Mouse (Mus musculus) small intestine, adult 2 months (tissue): ENCODE data around the gene Krt82. TPM values are rescaled to one million over a fixed set of nuclear protein-coding genes. Genes with fewer than 3 reads are reported as not detected.
A peak's percentile ranks its signal among the peaks of the same experiment; 100 is the strongest.

Experiments
- H3K27ac ChIP-seq: fragments of 200-500 bp; 2 replicates; pipeline ENCODE4 v1.5.1; 2012; ENCODE audit warnings: low read depth, low read length, control low read depth, inconsistent platforms; ENCODE audit not compliant: insufficient read depth
- H3K27me3 ChIP-seq: fragments of 200-500 bp; 2 replicates; pipeline ENCODE4 v1.6.1; 2012; ENCODE audit warnings: mild to moderate bottlenecking, moderate library complexity, low read length, inconsistent platforms; ENCODE audit not compliant: control insufficient read depth, insufficient read depth
- H3K36me3 ChIP-seq: fragments of 200-500 bp; 2 replicates; pipeline ENCODE4 v1.6.1; 2012; ENCODE audit warnings: mild to moderate bottlenecking, low read length, control low read depth, inconsistent platforms; ENCODE audit not compliant: control insufficient read depth, insufficient read depth
- H3K4me1 ChIP-seq: fragments of 200-500 bp; 2 replicates; pipeline ENCODE4 v1.6.1; 2012; ENCODE audit warnings: low read length, inconsistent platforms, mixed read lengths; ENCODE audit not compliant: control insufficient read depth, insufficient read depth, insufficient read length
- H3K4me3 ChIP-seq: fragments of 200-500 bp; 2 replicates; pipeline ENCODE4 v1.5.1; 2012; ENCODE audit warnings: low read depth, mild to moderate bottlenecking, control low read depth, inconsistent platforms, low read length, moderate library complexity
- CTCF ChIP-seq: fragments of 200-500 bp; IDR thresholded peaks from 2 replicates; pipeline ENCODE4 v1.5.1; 2012; ENCODE audit warnings: low read depth, mild to moderate bottlenecking, control low read depth, inconsistent platforms, low read length, moderate library complexity, mixed read lengths; ENCODE audit not compliant: insufficient replicate concordance, insufficient read length; ENCODE audit errors: extremely low read depth
- POLR2A ChIP-seq: fragments of 200-500 bp; IDR thresholded peaks from 2 replicates; pipeline ENCODE4 v1.6.1; 2012; ENCODE audit warnings: low read depth, mild to moderate bottlenecking, control low read depth, inconsistent platforms, low read length, moderate library complexity
- WGBS: fragments of 180-500 bp; shearing (Covaris S2); methylation state at CpG from one replicate; pipeline ENCODE4 v1.1.7; 2018; 5-methylcytosine and 5-hydroxymethylcytosine counted together
- polyA plus RNA-seq: library from polyadenylated mRNA; depleted of rRNA; stranded (reverse); fragments of >200 nt; gene quantifications from 2 replicates; pipeline ENCODE4 v1.2.3, GENCODE M21; 2012; rRNA removed

Krt82 gene
- polyA plus RNA-seq, result not detected in 2 replicates

GRCm38 (mm10) chr15:101550567-101550966 lies at the start of gene Krt82:
TSS of gene Krt82 (minus strand) at chr15:101550667.
- no peak within 1 kb of the TSS for H3K4me3 ChIP-seq
- no peak within 1 kb of the TSS for H3K27ac ChIP-seq
- 80% methylated on average over 7 of the region's 7 CpGs for WGBS
- no peaks in the 10 kb centered on the region for H3K36me3 ChIP-seq
- TF ChIP-seq POLR2A (no peak), CTCF (no peak)
- no peaks in the 10 kb centered on the region for H3K4me1 ChIP-seq
- H3K27me3 ChIP-seq, result peaks cover 9% of the 10 kb centered on the region; the same call in 1 of the 2 replicates

GRCm38 (mm10) chr15:101599123-101599522 lies 48.7 kb upstream of the Krt82 start:
- Histone ChIP-seq H3K27me3 (peaks cover 4% of the 10 kb centered on the region; the same call in 1 of the 2 replicates), H3K27ac (no peak overlapping the region), H3K4me1 (no peaks in the 10 kb centered on the region), H3K36me3 (no peaks in the 10 kb centered on the region), H3K4me3 (no peak overlapping the region)
- 26% methylated on average over 6 of the region's 6 CpGs for WGBS
- no peak for TF ChIP-seq CTCF
- TF ChIP-seq POLR2A, result no peak

- TF ChIP-seq CTCF, result peak; percentile 27; the same call in 1 of the 2 replicates
- TF ChIP-seq POLR2A, result no peak
- WGBS, result 69% methylated on average over 10 of the region's 10 CpGs
- H3K4me1 ChIP-seq, result no peaks in the 10 kb centered on the region
- no peak overlapping the region for H3K4me3 ChIP-seq
- no peaks in the 10 kb centered on the region for H3K36me3 ChIP-seq
- H3K27me3 ChIP-seq, result peaks cover 4% of the 10 kb centered on the region; the same call in 1 of the 2 replicates
- no peak overlapping the region for H3K27ac ChIP-seq
Observed at GRCm38 (mm10) chr15:101588216-101588615, 37.7 kb upstream of the Krt82 start.

GRCm38 (mm10) chr15:101584456-101584855 lies 34.0 kb upstream of the Krt82 start:
- WGBS, result 16% methylated on average over 2 of the region's 2 CpGs
- H3K27me3 ChIP-seq, result peaks cover 7% of the 10 kb centered on the region; the same call in 1 of the 2 replicates
- TF ChIP-seq CTCF (no peak), POLR2A (no peak)
- no peaks in the 10 kb centered on the region for H3K36me3 ChIP-seq
- H3K27ac ChIP-seq, result no peak overlapping the region
- H3K4me1 ChIP-seq, result no peaks in the 10 kb centered on the region
- no peak overlapping the region for H3K4me3 ChIP-seq

GRCm38 (mm10) chr15:101583211-101583965 lies 32.9 kb upstream of the Krt82 start:
- Histone ChIP-seq H3K27ac (no peak overlapping the region), H3K27me3 (peaks cover 9% of the 10 kb centered on the region; the same call in 1 of the 2 replicates), H3K36me3 (no peaks in the 10 kb centered on the region), H3K4me1 (no peaks in the 10 kb centered on the region), H3K4me3 (no peak overlapping the region)
- TF ChIP-seq POLR2A, result no peak
- no peak for TF ChIP-seq CTCF
- 69% methylated on average over 8 of the region's 8 CpGs for WGBS

GRCm38 (mm10) chr15:101581701-101582100 lies 31.2 kb upstream of the Krt82 start:
- no peaks in the 10 kb centered on the region for H3K4me1 ChIP-seq
- 59% methylated on average over 3 of the region's 3 CpGs for WGBS
- TF ChIP-seq CTCF, result no peak
- no peak for TF ChIP-seq POLR2A
- no peak overlapping the region for H3K4me3 ChIP-seq
- H3K27ac ChIP-seq, result no peak overlapping the region
- no peaks in the 10 kb centered on the region for H3K36me3 ChIP-seq
- H3K27me3 ChIP-seq, result 0 out of 2 replicates have a peak, but pooled peaks cover 5% of the 10 kb centered on the region

GRCm38 (mm10) chr15:101575506-101575905 lies 25.0 kb upstream of the Krt82 start:
- Histone ChIP-seq H3K27me3 (peaks cover 22% of the 10 kb centered on the region), H3K4me1 (no peaks in the 10 kb centered on the region), H3K27ac (no peak overlapping the region), H3K4me3 (no peak overlapping the region), H3K36me3 (no peaks in the 10 kb centered on the region)
- TF ChIP-seq POLR2A (no peak), CTCF (no peak)
- WGBS, result 37% methylated on average over 5 of the region's 5 CpGs
